Mouse (Mus musculus): ENCODE measurements around the gene Ap3b1.
A peak's percentile ranks its signal among the peaks of the same experiment; 100 is the strongest.

Ap3b1 gene

DNA sequence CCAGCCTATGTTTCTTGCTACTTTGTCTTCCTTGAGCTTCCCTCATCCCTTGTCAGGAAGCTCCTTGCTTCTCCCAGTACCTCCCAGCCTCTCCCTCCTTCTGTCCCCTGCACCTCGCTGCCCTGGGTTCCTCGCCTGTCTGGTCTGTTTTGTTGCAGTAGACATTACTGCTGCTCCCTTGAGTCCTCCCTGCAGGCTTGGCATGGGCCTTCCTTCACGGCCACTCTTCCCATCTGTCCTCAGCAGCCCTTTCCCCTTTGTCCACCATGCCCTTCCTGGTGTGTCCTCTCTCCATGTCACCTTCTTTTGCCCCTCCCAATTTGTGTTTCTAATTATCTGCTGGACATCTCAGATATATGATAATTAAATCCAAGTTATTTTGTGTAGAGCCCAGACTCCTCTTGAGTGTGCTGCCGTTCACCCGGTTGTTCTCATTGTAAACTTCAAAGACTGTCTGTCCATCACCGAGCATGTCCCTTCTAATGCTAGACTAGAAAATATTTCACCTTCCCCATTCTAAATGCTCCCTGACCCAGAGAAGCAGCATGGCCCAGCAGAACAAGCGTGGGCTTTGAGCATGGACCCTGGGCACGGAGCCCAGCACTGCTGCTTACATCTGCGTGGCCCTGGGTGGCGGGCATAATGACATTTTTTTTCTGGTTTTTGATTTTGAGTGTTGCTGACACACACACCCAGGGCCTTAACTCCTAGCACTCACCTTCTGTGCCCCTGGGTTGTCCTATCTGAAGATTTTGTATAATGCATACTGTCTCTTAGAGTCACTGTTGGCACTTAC is 181.3 kb downstream of the Ap3b1 start:
- no peak for DNase-seq (ENCODE audit: low spot score in 2 of 2)

DNA sequence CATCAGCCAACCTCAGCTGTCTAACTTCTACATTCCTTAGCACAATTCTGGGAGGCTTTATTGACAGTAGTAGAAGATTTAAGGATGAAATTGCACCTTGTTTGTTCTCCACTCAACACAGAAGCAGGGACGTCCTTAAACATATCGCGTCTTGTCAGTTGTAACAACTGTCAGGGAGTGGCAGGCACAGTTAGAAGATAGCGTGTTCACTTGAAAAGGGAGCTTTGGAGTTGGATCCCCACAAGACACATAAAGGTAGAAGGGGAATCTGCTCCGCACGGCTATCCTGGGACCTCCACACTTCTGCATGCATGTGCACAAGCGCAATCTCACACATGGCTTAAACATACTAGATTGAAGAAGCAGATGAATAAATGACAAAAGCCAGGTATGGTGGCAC is 183.3 kb downstream of the Ap3b1 start:
- DNase-seq (ENCODE audit: low spot score in 2 of 2) = no peak

DNA sequence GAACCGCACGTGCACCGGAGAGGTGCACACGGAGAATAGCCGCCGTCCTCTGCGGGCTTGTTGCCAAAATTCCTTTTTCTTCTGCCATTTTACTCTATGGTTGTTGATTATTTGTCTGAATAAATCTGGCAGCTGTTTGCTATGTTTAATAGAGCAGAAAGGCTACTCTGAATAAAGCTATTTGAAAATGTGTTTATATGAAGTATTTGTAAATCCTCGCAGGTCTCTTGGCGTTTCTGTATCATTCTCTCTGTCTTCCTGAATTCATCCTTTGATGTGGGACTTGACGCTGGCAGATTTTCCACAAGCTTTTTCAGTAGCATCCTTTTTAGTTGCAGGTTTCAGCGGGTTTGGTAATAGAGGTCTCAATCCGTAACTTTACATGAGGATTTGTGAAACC is 185.5 kb downstream of the Ap3b1 start:
- DNase-seq (ENCODE audit: low spot score in 2 of 2) = no peak

DNA sequence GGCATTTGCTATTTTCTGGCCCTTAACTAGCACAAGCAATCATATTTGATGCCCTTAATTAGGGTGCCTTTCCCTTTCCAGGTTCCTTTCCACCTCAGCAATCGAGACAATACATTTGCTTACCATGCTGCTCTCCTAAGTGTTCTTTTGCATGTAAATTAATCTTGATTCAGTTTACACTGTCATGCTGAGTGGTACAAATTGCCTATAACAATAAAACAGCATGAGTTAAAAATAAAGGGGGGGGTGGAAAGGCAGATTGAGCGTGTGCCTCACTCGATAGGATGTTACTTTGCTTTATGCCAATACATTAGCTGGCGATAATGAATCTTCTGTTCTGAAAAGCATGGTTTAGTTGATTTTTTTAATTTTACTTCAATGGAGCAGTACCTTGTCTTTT is 187.0 kb downstream of the Ap3b1 start:
- no peak for DNase-seq (ENCODE audit: low spot score in 2 of 2)

DNA sequence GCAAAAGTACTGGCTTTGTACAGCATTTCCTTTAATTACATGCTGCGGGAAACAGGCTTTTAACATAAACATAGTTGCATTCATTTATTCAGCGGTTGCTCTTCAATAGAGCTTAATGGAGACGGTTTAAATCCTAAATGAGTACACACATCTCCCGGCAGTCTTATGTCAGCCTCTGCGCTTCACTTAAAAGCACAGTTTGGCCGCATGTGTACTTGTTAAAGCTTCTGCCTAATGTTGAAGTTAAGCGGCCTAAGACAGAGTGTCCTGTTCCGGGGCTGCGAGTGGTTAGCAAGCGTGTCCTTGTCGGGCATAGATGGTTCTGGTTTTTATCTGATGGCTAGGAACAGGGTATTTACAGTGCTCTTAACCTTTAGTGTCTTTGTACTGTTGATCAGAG is 187.5 kb downstream of the Ap3b1 start:
- no peak for DNase-seq (ENCODE audit: low spot score in 2 of 2)

DNA sequence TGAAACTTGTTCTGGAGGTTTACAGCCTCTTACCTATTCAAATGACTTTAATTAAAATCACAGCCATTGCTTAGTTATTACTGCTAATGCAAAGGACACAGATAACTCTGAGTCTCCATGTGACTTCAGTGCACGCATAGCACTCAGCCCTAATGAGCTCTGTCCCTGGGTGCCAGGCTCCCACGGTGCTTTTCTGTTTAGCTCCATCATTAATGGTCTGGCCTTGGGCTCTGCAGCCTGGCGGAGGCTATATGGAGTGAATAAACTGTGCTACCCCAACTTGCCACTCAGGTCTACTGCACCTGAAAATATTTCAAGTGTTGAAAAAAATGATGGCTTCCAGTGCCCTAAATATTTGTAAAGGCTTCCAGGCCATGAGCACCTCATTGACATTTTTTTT is 190.8 kb downstream of the Ap3b1 start:
- DNase-seq (ENCODE audit: low spot score in 2 of 2) = no peak

DNA sequence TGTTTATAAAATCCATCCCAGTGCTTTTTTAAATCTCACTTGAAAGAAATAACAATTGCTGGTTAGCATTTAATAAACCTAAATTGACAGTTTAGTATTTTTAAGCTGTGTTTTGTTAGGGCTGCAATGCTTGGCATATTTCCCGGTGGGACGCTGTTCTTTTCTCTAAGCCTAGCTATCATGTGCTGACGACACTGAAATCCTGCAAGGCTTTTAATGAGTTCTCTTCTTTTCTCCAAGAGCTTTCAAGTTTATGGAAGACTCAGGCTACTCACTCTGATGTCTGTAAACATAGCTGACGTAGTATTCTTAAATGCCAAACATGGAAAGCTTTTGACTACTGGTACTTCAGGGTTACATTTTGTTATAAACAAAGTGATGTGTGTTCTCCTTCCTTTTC is 191.3 kb downstream of the Ap3b1 start:
- DNase-seq (ENCODE audit: low spot score in 2 of 2) = no peak

DNA sequence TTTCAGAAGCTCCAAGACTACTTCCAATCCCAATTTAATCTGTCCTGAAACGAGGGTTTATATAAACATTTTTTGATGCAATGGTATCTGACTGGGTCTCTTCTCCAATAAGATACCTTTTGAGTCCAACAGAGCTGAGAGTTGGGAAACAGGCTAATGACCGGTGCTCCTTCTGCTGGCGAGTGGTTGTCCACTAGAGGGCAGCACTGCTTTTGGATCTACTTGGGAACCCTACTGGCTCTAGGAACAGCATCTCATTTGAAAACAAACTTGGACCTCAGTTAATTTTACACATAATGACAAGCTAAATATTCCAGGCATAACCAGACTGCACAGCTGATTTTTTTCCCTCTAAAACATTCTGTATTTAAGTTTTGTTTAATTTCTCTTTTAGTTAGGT is 201.3 kb downstream of the Ap3b1 start:
- DNase-seq (ENCODE audit: low spot score in 2 of 2) = peak; percentile 91 to 92

DNA sequence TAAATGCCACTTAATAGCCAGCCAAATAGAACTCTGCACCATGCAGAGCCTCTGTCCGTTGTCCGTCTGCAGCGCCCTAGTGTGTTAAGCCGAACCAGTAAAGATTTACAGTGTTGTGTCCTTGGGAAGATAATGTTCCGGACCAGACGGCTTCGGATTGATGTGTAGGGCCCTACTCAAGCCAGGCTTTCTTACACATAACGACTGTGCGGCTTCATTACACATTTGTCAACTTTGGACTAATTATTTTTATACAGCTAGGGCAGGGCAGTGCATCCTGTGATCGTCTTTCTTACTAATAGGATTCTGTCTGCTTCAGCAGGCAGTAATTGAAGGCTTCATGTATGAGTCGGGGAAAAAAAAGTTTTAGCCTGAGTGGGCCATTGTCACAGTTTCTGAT is 202.1 kb downstream of the Ap3b1 start:
- no peak for DNase-seq (ENCODE audit: low spot score in 2 of 2)

DNA sequence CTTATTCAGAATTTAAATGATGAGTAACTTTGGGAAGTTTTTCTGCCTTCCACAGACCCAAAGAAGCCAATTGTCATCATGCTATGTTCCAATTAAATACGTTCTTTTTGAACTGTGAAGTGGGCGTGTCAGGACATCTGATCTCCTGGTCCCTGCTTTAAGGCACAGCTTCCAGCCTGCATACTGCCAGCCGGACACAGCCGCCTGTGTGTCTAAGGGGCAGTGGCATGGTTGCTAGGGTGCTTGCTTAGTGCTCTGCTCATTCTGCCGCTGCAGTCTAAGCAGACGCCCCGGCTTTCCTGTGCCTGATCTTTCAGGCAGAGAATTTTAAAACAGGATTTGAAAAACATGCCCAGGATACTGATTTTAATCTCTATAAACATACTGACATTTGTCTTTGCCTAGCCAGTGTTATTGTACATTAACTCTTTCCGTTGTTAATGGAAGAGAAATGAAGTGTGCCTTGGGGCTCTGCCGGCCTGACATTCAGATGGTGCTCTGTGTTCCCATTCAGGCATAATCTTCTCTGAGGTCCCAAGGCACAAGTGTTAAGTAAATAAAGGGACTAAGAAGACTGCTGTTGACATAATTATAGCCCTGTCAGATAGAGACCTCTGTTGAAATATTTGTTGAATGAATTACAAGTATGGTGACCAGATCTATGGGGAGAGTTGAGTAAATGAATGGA is 204.0 kb downstream of the Ap3b1 start:
- no peak for DNase-seq (ENCODE audit: low spot score in 2 of 2)

DNA sequence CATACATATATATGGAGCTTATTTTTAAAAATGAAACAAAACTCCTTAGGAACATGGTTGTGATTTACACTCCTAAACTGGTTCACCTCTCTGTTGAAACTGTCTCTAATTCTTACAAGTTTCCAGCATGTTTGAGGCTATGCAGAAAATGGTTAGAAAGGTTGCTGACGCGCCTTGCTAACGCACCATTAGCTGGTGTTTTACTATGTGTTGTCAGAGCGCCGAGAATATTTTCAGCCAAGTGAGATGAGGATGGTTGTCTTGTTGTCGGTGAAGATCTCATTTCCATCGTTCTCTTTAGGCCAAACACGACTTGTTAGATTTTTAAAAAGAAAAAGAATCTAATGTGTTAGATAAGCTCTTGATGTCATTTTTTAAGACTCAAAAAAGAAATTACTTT is 205.1 kb downstream of the Ap3b1 start:
- DNase-seq (ENCODE audit: low spot score in 2 of 2) = no peak

DNA sequence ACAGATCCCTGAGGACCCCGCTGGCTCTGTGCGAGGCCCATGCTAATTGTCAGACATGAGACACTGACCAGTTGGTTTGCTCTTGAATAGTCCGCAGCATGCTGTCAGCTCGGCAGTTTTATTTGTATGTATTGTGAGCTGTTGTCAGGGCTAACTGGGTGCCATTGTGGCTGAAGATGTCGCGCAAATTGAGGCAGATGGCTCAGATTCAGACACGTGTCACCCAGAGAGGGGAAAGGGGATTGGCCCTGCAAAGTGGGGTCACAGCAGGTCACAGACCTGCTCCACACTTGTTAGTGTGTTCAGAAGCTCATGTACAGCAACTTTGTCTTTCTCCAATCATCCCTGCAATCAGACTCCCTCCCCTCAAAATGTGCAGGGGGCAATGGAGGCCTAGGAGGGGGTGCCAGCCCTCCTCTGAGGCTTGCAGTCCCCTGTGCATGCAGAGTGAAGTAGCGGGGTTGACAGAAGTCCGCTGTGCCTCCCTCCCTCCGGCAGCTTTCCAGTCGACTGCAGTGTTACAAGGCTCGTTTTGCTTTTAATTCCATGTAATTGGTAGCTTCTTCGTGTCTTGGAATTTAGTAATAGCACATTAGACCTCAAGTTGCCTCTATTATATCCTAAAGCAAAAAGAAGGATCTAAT is 205.7 kb downstream of the Ap3b1 start:
- DNase-seq (ENCODE audit: low spot score in 2 of 2) = no peak

DNA sequence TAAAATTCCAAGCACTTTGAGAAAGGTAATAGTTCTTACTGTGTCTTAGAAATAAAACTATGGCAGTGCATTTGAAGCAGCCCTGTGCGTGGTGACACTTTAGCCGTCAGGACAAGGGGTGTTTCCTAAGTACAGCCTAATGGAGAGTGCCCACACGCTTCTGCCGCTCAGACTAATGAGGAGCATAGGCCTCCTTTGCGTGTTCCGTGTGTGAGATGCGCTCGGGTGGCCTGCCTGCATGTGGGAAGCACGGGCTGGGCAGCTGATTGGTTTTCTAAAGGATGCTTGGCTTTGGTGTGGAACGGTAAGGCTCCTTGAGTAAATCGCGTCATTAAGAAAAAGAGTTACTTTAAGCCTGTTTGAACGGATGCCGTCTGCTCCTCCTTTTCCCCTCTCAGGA is 206.4 kb downstream of the Ap3b1 start:
- no peak for DNase-seq (ENCODE audit: low spot score in 2 of 2)

DNA sequence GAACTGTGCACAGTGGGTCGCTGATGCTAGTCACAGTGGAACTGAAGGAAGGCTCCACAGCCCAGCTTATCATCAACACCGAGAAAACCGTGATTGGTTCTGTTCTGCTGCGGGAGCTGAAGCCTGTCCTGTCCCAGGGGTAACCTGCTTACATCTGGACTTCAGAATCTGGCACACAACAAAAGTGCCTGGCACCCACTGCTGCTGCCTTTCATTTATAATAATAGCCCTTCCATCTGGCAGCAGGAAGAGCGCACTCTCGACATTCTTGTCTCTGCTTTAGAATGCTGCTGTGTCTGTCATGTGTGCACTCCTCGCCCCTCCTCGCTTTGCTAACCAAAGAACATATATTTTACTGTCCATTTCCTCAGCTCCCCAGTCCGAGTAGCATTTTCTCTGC is 206.9 kb downstream of the Ap3b1 start:
- DNase-seq (ENCODE audit: low spot score in 2 of 2) = no peak

DNA sequence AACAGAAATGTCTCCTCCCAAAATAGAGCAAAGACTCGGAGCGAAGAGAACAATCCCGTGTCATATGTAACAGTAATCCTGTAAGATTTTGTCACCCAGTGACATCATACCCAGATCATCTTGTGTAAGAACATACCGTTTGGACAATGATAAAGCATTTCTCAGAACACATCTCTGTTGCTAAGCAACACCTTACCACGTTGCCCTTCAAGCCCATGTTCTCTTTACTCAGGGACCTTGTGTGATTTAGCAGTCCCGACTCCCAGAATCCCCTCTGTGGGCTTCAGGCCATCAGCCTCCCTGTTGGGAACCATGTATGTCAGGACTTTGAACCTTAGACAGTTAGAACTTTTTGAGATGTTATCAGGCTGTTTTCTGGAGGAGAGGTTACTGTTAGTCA is 209.0 kb downstream of the Ap3b1 start:
- DNase-seq (ENCODE audit: low spot score in 2 of 2) = no peak

DNA sequence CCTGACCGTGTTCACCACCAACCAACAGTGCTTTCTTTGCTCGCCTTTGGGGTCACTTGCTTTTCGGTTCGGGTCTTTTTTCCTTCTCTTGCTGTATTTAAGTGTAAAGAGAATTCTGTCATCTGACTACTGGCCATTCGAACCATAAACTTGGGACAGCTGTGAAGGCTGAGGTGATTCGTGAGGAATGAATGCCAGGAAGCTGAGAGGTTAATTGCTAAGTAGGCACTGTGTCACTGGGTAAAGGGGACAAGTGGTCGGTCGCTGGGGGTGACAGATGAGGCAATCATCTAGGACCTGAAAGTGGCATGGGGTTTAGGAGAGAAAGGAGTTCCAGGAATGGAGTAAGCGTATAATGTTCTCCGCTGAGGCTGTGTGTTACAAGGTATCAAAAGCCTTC is 212.2 kb downstream of the Ap3b1 start:
- no peak for DNase-seq (ENCODE audit: low spot score in 2 of 2)

DNA sequence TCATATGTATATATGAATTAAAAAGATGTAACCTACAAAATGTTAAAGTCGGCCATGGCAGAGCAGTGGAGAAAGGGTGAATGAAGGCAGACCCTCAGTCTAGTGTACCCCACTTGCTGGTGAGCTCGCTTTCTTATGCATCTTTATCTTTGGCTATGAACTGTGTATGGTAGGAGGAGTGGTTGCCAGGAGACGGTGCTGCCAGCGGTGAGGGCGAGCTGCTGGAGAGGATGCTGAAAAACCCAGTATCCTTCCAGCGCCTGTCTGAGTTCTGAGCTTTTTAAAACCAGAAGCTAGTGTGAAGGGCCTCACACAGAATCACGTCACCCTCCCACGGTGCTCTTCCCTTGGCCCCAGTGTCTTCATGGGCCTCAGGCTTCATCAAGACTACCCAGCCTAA is 214.6 kb downstream of the Ap3b1 start:
- peak; percentile 70 to 72 for DNase-seq (ENCODE audit: low spot score in 2 of 2)

DNA sequence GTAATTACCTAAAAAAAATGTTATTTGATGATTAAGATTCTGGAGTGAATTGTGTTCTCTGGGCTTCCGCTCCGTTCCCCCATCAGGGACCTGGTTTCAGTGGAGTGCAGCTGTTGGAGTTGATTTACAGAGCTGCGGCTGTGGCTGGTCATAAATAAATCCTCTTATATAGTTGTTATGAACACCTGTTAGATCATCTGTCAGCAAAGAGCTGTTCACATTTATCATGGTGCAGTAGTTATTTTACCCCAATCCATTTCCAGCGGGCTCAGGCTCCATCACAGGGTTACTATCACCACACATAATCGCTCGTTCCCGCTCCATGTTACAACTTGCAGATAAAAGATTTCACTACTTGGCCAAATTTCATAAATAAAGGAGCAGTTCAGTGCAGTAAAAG is 215.1 kb downstream of the Ap3b1 start:
- no peak for DNase-seq (ENCODE audit: low spot score in 2 of 2)

DNA sequence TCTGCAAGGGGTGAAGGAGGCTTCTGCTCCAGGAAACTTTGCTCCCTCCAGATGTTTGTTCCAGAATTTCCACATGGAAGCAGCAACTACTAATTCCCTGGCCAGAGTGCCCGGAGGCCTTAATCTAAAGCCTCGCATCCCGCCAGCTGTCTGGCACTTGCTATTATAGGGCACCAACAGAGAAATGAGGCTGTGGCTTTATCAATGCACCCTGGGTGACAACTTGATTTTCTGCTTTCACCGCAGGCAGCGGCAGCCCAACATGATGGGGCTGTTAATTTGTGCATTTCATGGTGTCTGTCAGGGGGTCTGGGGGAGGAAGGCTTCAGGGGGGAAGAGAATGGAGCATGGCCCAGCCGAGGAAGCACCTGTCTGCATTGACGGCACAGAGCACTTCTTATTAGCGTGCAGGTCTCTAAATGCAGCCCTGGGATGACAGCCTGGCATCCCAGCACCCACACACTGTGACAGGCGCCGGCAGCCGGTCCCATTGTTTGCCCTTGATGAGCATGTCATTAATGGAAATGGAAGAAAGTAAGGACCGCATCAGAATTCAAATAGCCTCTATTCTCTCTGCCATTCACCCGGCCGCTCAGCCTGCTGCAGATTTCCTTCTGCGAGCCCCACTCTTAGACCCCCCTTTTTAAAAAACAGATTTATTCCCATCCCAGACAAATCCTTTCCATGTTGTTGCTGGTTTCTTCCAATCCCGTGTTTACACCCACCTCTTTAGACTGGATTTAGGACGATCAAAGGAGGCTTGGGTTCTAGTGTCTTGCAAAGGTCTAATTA is 217.0 kb downstream of the Ap3b1 start:
- DNase-seq (ENCODE audit: low spot score in 2 of 2) = no peak

DNA sequence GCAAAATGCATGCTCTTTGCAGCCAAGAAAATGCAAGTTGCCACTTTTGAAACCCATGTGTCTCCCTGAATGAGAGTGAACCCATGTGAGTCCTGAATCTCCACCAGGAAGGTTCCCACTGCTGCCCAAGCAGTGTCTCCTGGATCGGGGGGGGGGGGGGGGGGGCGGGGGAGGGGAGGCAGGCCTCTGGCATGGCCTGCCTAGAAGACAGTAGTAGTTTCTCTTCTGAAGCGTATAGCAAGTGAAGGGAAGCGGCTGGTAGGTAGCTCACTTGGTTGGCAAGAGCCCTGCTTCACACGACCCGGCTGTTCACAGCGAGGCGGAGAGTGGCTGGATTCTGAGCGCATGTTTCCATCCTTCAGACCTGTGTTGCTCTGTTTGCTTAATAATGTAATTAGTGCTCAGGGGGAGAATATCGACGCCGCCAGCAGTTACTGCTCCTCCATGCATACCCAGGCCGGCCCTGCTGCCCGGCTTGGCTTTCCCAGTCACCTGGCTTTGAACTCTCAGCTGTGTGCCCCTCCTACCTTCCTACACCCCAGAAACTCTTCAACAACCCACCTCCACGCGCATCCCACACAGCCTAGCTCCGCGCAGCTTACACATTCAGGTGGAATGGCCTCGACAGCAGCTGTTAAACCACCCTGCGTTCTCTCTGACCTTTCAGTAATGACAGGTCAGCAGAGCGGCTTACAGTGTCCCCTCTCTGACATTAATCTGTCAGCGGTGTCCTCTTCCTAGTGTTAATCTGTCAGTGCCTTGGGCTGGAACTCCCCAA is 217.8 kb downstream of the Ap3b1 start:
- DNase-seq (ENCODE audit: low spot score in 2 of 2) = no peak

DNA sequence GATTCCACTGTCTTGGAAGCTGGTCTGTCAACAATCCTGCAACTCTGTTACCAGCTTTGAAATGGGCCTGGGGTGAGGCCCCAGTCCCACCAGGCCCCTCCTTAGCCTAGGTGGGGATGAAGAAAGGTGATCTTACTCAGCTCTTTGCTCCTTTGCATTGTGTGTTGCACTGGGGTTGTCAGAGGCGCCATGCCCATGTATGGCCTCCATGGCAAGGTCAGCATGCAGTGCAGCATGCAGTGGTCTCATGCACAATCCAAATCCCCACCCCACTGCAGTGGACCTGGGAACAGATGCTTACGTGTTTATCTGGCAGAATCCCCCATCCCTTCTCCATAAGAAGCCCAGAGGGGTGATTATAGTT is 218.4 kb downstream of the Ap3b1 start:
- no peak for DNase-seq (ENCODE audit: low spot score in 2 of 2)

DNA sequence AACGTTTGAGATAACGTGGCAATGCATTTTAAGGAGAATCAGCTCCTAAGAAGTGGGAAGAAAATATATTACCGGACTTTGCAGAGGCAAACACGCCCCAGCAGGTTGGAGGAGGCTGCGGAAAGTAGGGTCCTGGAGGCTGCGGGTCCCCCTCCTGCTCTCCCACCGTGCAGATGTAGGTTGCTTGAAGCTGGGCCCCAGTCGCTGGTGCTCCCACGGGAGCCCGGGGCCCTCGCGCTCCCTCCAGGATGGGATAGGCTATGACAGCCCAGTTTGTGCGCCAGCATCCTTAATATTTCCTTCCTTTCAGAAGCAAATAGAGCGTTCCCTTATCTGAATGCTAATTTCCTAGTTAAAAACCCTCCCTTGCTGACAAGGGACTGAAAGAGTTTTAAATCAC is 236.5 kb downstream of the Ap3b1 start:
- no peak for DNase-seq (ENCODE audit: low spot score in 2 of 2)
